Mouse (Mus musculus) heart, postnatal 0 days (tissue): ENCODE results near the gene Ier5l. TPM values are rescaled to one million over a fixed set of nuclear protein-coding genes. Genes with fewer than 3 reads are reported as not detected.
A peak's percentile ranks its signal among the peaks of the same experiment; 100 is the strongest.

ENCODE experiments used
- ATAC-seq: fragments of 200-750 bp; cut with Nextera tagmentation; 2 replicates; pipeline ENCODE4 v1.8.0; 2017; ENCODE audit warnings: low read depth, moderate number of reproducible peaks, moderate library complexity; ENCODE audit not compliant: insufficient read depth
- DNase-seq: peaks from one replicate; pipeline ENCODE4 v3.0.0-alpha.2; 2016; ENCODE audit warnings: low spot score
- H3K27ac ChIP-seq: fragments of 300-500 bp; sonication (generic); 2 replicates; pipeline ENCODE4 v1.5.1; 2014; ENCODE audit warnings: low read depth, mild to moderate bottlenecking
- H3K27me3 ChIP-seq: fragments of 300-500 bp; sonication (generic); 2 replicates; pipeline ENCODE4 v1.6.1; 2014; ENCODE audit warnings: low read length, mixed read lengths; ENCODE audit not compliant: control insufficient read depth, insufficient read depth
- H3K36me3 ChIP-seq: fragments of 300-500 bp; sonication (generic); replicated peaks from 2 replicates; pipeline ENCODE4 v1.6.1; 2014; ENCODE audit warnings: low read length, mixed read lengths; ENCODE audit not compliant: control insufficient read depth, insufficient read depth
- H3K4me1 ChIP-seq: fragments of 300-500 bp; sonication (generic); 2 replicates; pipeline ENCODE4 v1.6.1; 2014; ENCODE audit warnings: antibody characterized with exemption; ENCODE audit not compliant: control insufficient read depth, insufficient read depth
- H3K4me2 ChIP-seq: fragments of 300-500 bp; sonication (generic); 2 replicates; pipeline ENCODE4 v1.6.1; 2014; ENCODE audit warnings: low read depth, mild to moderate bottlenecking, low read length, moderate library complexity
- H3K4me3 ChIP-seq: fragments of 300-500 bp; sonication (generic); 2 replicates; pipeline ENCODE4 v1.5.1; 2014; ENCODE audit warnings: low read depth, low read length
- H3K9ac ChIP-seq: fragments of 300-500 bp; sonication (generic); replicated peaks from 2 replicates; pipeline ENCODE4 v1.6.1; 2014; ENCODE audit warnings: low read depth, low read length, mixed read lengths
- H3K9me3 ChIP-seq: fragments of 300-500 bp; sonication (generic); replicated peaks from 2 replicates; pipeline ENCODE4 v1.6.1; 2016; ENCODE audit warnings: low read length; ENCODE audit not compliant: control insufficient read depth
- CTCF ChIP-seq: IDR thresholded peaks from 2 replicates; pipeline ENCODE4 v1.5.1; 2016; ENCODE audit warnings: antibody characterized with exemption, control low read depth, low read depth
- EP300 ChIP-seq: IDR thresholded peaks from 2 replicates; pipeline ENCODE4 v1.6.1; 2016; ENCODE audit warnings: antibody characterized with exemption, low read depth
- WGBS: fragments of 180-500 bp; shearing (Covaris S2); extraction: QIAGEN DNeasy Blood & Tissue Kit; methylation state at CpG from one replicate; pipeline ENCODE4 v1.1.7; 2014; 5-methylcytosine and 5-hydroxymethylcytosine counted together
- polyA plus RNA-seq: library from polyadenylated mRNA; unstranded; fragments of >200 nt; fragmentation: Nextera tagmentation; extraction: Ambion mirVana; gene quantifications from 2 replicates; pipeline ENCODE4 v1.2.1, GENCODE M21; 2015
- total RNA-seq: library from RNA; depleted of rRNA; stranded (reverse); fragments of >200 nt; gene quantifications from 2 replicates; pipeline ENCODE4 v1.2.3, GENCODE M21; 2014; ENCODE audit warnings: low replicate concordance

Ier5l gene
- total and polyA plus RNA-seq, 2 experiments from 2014 or later = 0.94 to 12.5 TPM

GRCm38 (mm10) chr2:30466787-30467186, 7.2 kb downstream of the Ier5l start:
- WGBS = 68% methylated on average over 4 of the region's 4 CpGs
- Histone ChIP-seq H3K4me3 (no peak overlapping the region), H3K27me3 (no peaks in the 10 kb centered on the region), H3K36me3 (no peaks in the 10 kb centered on the region), H3K9me3 (no peaks in the 10 kb centered on the region), H3K4me2 (no peak overlapping the region), H3K4me1 (peaks cover 26% of the 10 kb centered on the region; the same call in 1 of the 2 replicates), H3K27ac (no peak overlapping the region), H3K9ac (no peak overlapping the region)
- DNase-seq (no peak), ATAC-seq (no peak)
- TF ChIP-seq CTCF (no peak), EP300 (no peak)

GRCm38 (mm10) chr2:30464411-30464810, 9.6 kb downstream of the Ier5l start:
- ATAC-seq (no peak), DNase-seq (no peak)
- peak overlapping the region; percentile 53 for H3K9ac ChIP-seq
- TF ChIP-seq CTCF = no peak
- TF ChIP-seq EP300 = no peak
- H3K4me2 ChIP-seq = peak overlapping the region; percentile 56
- H3K4me1 ChIP-seq = peaks cover 20% of the 10 kb centered on the region; the same call in 1 of the 2 replicates
- no peaks in the 10 kb centered on the region for H3K9me3 ChIP-seq
- 27% methylated on average over 5 of the region's 5 CpGs for WGBS
- peak overlapping the region; percentile 37 for H3K4me3 ChIP-seq
- H3K27me3 ChIP-seq = no peaks in the 10 kb centered on the region
- no peaks in the 10 kb centered on the region for H3K36me3 ChIP-seq
- H3K27ac ChIP-seq = peak overlapping the region; percentile 78

- Histone ChIP-seq H3K4me1 (peaks cover 20% of the 10 kb centered on the region; the same call in 1 of the 2 replicates), H3K27me3 (no peaks in the 10 kb centered on the region), H3K9ac (peak overlapping the region; percentile 53), H3K4me2 (peak overlapping the region; percentile 56), H3K27ac (peak overlapping the region; percentile 78), H3K9me3 (no peaks in the 10 kb centered on the region), H3K4me3 (peak overlapping the region; percentile 37), H3K36me3 (no peaks in the 10 kb centered on the region)
- DNase-seq = peak; percentile 96
- TF ChIP-seq EP300 (peak; percentile 85), CTCF (no peak)
- peak; percentile 96 for ATAC-seq
- 1% methylated on average over 9 of the region's 9 CpGs for WGBS
These were observed 10.1 kb downstream of the Ier5l start for GRCm38 (mm10) chr2:30463904-30464330.

- Histone ChIP-seq H3K36me3 (no peaks in the 10 kb centered on the region), H3K4me2 (peak overlapping the region; percentile 56), H3K4me3 (no peak overlapping the region; the same call in 1 of the 2 replicates), H3K4me1 (peaks cover 20% of the 10 kb centered on the region; the same call in 1 of the 2 replicates), H3K9me3 (no peaks in the 10 kb centered on the region), H3K27me3 (no peaks in the 10 kb centered on the region), H3K27ac (peak overlapping the region; percentile 78), H3K9ac (no peak overlapping the region)
- ATAC-seq (no peak), DNase-seq (no peak)
- WGBS = 15% methylated on average over 5 of the region's 5 CpGs
- no peak for TF ChIP-seq CTCF
- no peak for TF ChIP-seq EP300
These were observed 10.7 kb downstream of the Ier5l start for GRCm38 (mm10) chr2:30463341-30463761.

GRCm38 (mm10) chr2:30459241-30459640, 14.8 kb downstream of the Ier5l start:
- no peak overlapping the region for H3K4me2 ChIP-seq
- H3K36me3 ChIP-seq = no peaks in the 10 kb centered on the region
- DNase-seq (no peak), ATAC-seq (no peak)
- H3K9ac ChIP-seq = no peak overlapping the region
- H3K4me1 ChIP-seq = peaks cover 27% of the 10 kb centered on the region
- H3K27ac ChIP-seq = no peak overlapping the region
- 86% methylated on average over 6 of the region's 6 CpGs for WGBS
- no peaks in the 10 kb centered on the region for H3K27me3 ChIP-seq
- TF ChIP-seq EP300 (no peak), CTCF (peak; percentile 22; the same call in 1 of the 2 replicates)
- H3K4me3 ChIP-seq = no peak overlapping the region
- H3K9me3 ChIP-seq = no peaks in the 10 kb centered on the region

GRCm38 (mm10) chr2:30458349-30458748, 15.7 kb downstream of the Ier5l start:
- WGBS = 77% methylated on average over 6 of the region's 6 CpGs
- H3K27ac ChIP-seq = peak overlapping the region; percentile 43

More at GRCm38 (mm10) chr2:30458349-30458748, 15.7 kb downstream of the Ier5l start:
- TF ChIP-seq CTCF (no peak), EP300 (no peak)
- no peak overlapping the region for H3K4me2 ChIP-seq
- H3K27me3 ChIP-seq = no peaks in the 10 kb centered on the region
- peaks cover 22% of the 10 kb centered on the region for H3K4me1 ChIP-seq
- no peak overlapping the region for H3K4me3 ChIP-seq
- ATAC-seq = no peak
- DNase-seq = no peak
- no peaks in the 10 kb centered on the region for H3K9me3 ChIP-seq
- no peaks in the 10 kb centered on the region for H3K36me3 ChIP-seq
- no peak overlapping the region for H3K9ac ChIP-seq
